Mouse (Mus musculus) heart, adult 8-10 months (tissue): ENCODE data around the gene Tmem200a. TPM values are rescaled to one million over a fixed set of nuclear protein-coding genes. Genes with fewer than 3 reads are reported as not detected.

Experiments
- DNase-seq: peaks from one replicate; pipeline ENCODE4 v3.0.0; 2022; ENCODE audit warnings: low spot score
- total RNA-seq, 4 experiments: library from RNA; stranded (reverse); gene quantifications; 2 replicates each; pipeline ENCODE4 v1.2.4; 2022

The Tmem200a gene
- total RNA-seq, 4 experiments from 2014 or later, result 0.05 to 0.09 (median 0.06) TPM; not detected in 1

DNA sequence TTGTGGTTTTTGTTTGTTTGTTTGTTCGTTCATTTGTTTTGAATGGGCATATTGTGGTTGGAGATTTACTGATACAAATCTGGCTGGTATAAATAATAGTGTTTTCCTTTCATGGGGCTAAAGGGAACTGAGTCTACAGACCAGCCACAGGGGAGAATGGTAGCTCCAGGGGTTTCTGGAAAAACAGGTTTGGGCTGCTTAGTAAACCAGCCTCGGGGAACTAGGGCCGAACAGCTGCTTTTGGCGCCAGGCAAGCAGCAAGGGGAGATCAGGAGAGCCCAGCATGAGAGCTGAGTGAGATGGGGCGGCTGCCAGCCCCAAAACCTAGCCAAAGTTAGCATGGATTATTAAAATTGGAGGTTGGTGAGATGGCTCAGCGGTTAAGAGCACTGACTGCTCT is 191.6 kb downstream of the Tmem200a start:
- no peak for DNase-seq

DNA sequence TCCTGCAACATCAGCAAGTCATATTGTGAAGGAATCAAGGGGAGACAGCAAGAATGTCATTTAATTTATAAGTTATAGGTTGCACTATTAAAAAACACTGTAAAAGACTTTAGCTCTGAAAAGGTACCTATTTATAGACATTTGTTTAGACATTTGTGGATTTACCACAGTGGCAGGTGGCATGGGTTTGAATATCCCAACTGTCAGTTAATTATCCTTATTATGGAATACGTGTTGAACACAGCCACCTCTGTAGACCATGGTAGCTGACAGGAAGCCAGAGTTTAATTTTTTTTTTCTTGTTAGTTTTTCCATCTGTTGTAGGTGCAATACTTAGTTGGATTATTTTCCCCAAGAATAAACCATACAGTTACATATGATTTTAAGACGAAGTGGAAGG is 194.3 kb downstream of the Tmem200a start:
- no peak for DNase-seq

DNA sequence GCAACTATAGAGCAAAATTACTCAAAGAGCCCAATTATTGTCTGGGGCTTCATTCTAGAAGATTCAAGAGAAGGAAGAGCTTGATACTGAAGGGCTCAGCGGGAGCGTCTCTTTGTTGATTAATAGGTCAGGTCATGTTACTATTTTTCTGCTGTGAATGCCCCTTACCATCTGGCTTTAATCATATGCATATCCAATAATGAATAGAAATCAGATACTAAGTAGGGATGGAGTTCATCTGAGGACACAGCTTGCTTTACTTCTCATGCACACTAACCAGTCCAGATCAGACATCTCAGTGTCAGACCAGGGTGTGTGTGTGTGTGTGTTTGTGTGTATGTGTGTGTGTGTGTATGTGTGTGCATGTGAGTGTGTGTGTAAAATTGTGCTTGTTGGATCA is 201.1 kb downstream of the Tmem200a start:
- DNase-seq, result no peak

- no peak for DNase-seq
Observed at GRCm38 (mm10) chr10:25876809-25877208, 202.0 kb downstream of the Tmem200a start.

- no peak for DNase-seq
Observed at GRCm38 (mm10) chr10:25868739-25869138, 210.1 kb downstream of the Tmem200a start.

Other genes starting within 250 kb of the Tmem200a start
- not detected for gene Gm9767, start 797 bp downstream of the Tmem200a start, total RNA-seq
- not detected for gene Samd3, start 150.7 kb upstream of the Tmem200a start, total RNA-seq